Mouse (Mus musculus): ENCODE results near the gene Zfp280d. TPM values are rescaled to one million over a fixed set of nuclear protein-coding genes. Genes with fewer than 3 reads are reported as not detected.

The Zfp280d gene
- polyA plus RNA-seq, 1 experiment from 2014 or later = 24.0 TPM

- H3K27me3 ChIP-seq (ENCODE audit: control insufficient read depth, insufficient read depth, low read length) = no peaks in the 10 kb centered on the region
- H3K9me3 ChIP-seq (replicated peaks; ENCODE audit: control insufficient read depth, low read length) = no peaks in the 10 kb centered on the region
- no peak for ATAC-seq (replicated peaks; ENCODE audit: extremely low read depth, insufficient read depth, low FRiP score)
- no peak overlapping the region for H3K27ac ChIP-seq (ENCODE audit: low read length)
- 80% methylated on average over 3 of the region's 3 CpGs for WGBS
- no peaks in the 10 kb centered on the region for H3K36me3 ChIP-seq (ENCODE audit: control insufficient read depth, insufficient read depth)
- no peak overlapping the region for H3K4me3 ChIP-seq (ENCODE audit: low read length)
- H3K4me1 ChIP-seq (ENCODE audit: control insufficient read depth, insufficient read depth, low read length) = peaks cover 3% of the 10 kb centered on the region; the same call in 1 of the 2 replicates
- no peak overlapping the region for H3K9ac ChIP-seq (ENCODE audit: low read length)
- no peak overlapping the region for H3K4me2 ChIP-seq (ENCODE audit: low read depth, low read length)
These were observed 130.3 kb downstream of the Zfp280d start for GRCm38 (mm10) chr9:72404934-72405333.

- 75% methylated on average over 9 of the region's 9 CpGs for WGBS
- no peak for ATAC-seq (replicated peaks; ENCODE audit: extremely low read depth, insufficient read depth, low FRiP score)
- H3K4me1 ChIP-seq (ENCODE audit: control insufficient read depth, insufficient read depth, low read length) = peaks cover 3% of the 10 kb centered on the region; the same call in 1 of the 2 replicates
These were observed 131.4 kb downstream of the Zfp280d start for GRCm38 (mm10) chr9:72405882-72406638.

GRCm38 (mm10) chr9:72408131-72408586 lies 133.5 kb downstream of the Zfp280d start:
- ATAC-seq (replicated peaks; ENCODE audit: extremely low read depth, insufficient read depth, low FRiP score) = peak; percentile 81
- WGBS = 5% methylated on average over 12 of the region's 12 CpGs

More at GRCm38 (mm10) chr9:72405882-72406638, 131.4 kb downstream of the Zfp280d start:
- Histone ChIP-seq H3K27me3 (ENCODE audit: control insufficient read depth, insufficient read depth, low read length) (no peaks in the 10 kb centered on the region), H3K4me2 (ENCODE audit: low read depth, low read length) (no peak overlapping the region), H3K9me3 (replicated peaks; ENCODE audit: control insufficient read depth, low read length) (no peaks in the 10 kb centered on the region), H3K36me3 (ENCODE audit: control insufficient read depth, insufficient read depth) (no peaks in the 10 kb centered on the region), H3K9ac (ENCODE audit: low read length) (no peak overlapping the region), H3K27ac (ENCODE audit: low read length) (no peak overlapping the region), H3K4me3 (ENCODE audit: low read length) (no peak overlapping the region)

GRCm38 (mm10) chr9:72409381-72410225 lies 134.9 kb downstream of the Zfp280d start:
- Histone ChIP-seq H3K27ac (ENCODE audit: low read length) (no peak overlapping the region), H3K9me3 (replicated peaks; ENCODE audit: control insufficient read depth, low read length) (no peaks in the 10 kb centered on the region), H3K27me3 (ENCODE audit: control insufficient read depth, insufficient read depth, low read length) (no peaks in the 10 kb centered on the region), H3K36me3 (ENCODE audit: control insufficient read depth, insufficient read depth) (no peaks in the 10 kb centered on the region), H3K4me1 (ENCODE audit: control insufficient read depth, insufficient read depth, low read length) (peaks cover 3% of the 10 kb centered on the region; the same call in 1 of the 2 replicates), H3K4me2 (ENCODE audit: low read depth, low read length) (no peak overlapping the region; the same call in 1 of the 2 replicates), H3K4me3 (ENCODE audit: low read length) (no peak overlapping the region), H3K9ac (ENCODE audit: low read length) (no peak overlapping the region)
- ATAC-seq (replicated peaks; ENCODE audit: extremely low read depth, insufficient read depth, low FRiP score) = no peak
- WGBS = 27% methylated on average over 15 of the region's 15 CpGs

More at GRCm38 (mm10) chr9:72408131-72408586, 133.5 kb downstream of the Zfp280d start:
- Histone ChIP-seq H3K36me3 (ENCODE audit: control insufficient read depth, insufficient read depth) (no peaks in the 10 kb centered on the region), H3K4me2 (ENCODE audit: low read depth, low read length) (peak overlapping the region; percentile 57), H3K27ac (ENCODE audit: low read length) (no peak overlapping the region), H3K9ac (ENCODE audit: low read length) (peak overlapping the region; percentile 55), H3K27me3 (ENCODE audit: control insufficient read depth, insufficient read depth, low read length) (no peaks in the 10 kb centered on the region), H3K4me1 (ENCODE audit: control insufficient read depth, insufficient read depth, low read length) (peaks cover 3% of the 10 kb centered on the region; the same call in 1 of the 2 replicates), H3K9me3 (replicated peaks; ENCODE audit: control insufficient read depth, low read length) (no peaks in the 10 kb centered on the region), H3K4me3 (ENCODE audit: low read length) (peak overlapping the region; percentile 44)

- no peak for ATAC-seq (replicated peaks; ENCODE audit: extremely low read depth, insufficient read depth, low FRiP score)
- WGBS = 68% methylated on average over 2 of the region's 2 CpGs
- peaks cover 3% of the 10 kb centered on the region; the same call in 1 of the 2 replicates for H3K4me1 ChIP-seq (ENCODE audit: control insufficient read depth, insufficient read depth, low read length)
These were observed 137.1 kb downstream of the Zfp280d start for GRCm38 (mm10) chr9:72411746-72412145.

More at GRCm38 (mm10) chr9:72411746-72412145, 137.1 kb downstream of the Zfp280d start:
- Histone ChIP-seq H3K36me3 (ENCODE audit: control insufficient read depth, insufficient read depth) (no peaks in the 10 kb centered on the region), H3K27ac (ENCODE audit: low read length) (no peak overlapping the region), H3K9ac (ENCODE audit: low read length) (no peak overlapping the region), H3K27me3 (ENCODE audit: control insufficient read depth, insufficient read depth, low read length) (no peaks in the 10 kb centered on the region), H3K4me3 (ENCODE audit: low read length) (no peak overlapping the region), H3K4me2 (ENCODE audit: low read depth, low read length) (no peak overlapping the region), H3K9me3 (replicated peaks; ENCODE audit: control insufficient read depth, low read length) (no peaks in the 10 kb centered on the region)

Other genes with a start within 250 kb of the Zfp280d start
- gene Tcf12, start 163.0 kb upstream of the Zfp280d start, polyA plus RNA-seq (2015; fragmentation: Nextera tagmentation; extraction: Ambion mirVana) = 30.7 and 32.3 TPM in 2 replicates
- 13.8 and 25.2 TPM in 2 replicates for gene Mns1, start 163.2 kb downstream of the Zfp280d start, polyA plus RNA-seq (2015; fragmentation: Nextera tagmentation; extraction: Ambion mirVana)
- 14.4 and 15.2 TPM in 2 replicates for gene Tex9, start 217.4 kb downstream of the Zfp280d start, polyA plus RNA-seq (2015; fragmentation: Nextera tagmentation; extraction: Ambion mirVana)